Mouse (Mus musculus) cerebellum, adult 2 months (tissue): ENCODE data around the gene Hoxc10. TPM values are rescaled to one million over a fixed set of nuclear protein-coding genes. Genes with fewer than 3 reads are reported as not detected.

Experiments used
- DNase-seq, 2 experiments: peaks; one replicate each; pipeline ENCODE4 v3.0.0; 2021
- H3K27ac ChIP-seq: fragments of 200-500 bp; 2 replicates; pipeline ENCODE4 v1.5.1; 2012; ENCODE audit warnings: low read length, control low read depth, inconsistent platforms; ENCODE audit not compliant: insufficient read depth
- H3K27me3 ChIP-seq: fragments of 200-500 bp; 2 replicates; pipeline ENCODE4 v1.6.1; 2012; ENCODE audit warnings: inconsistent platforms, mild to moderate bottlenecking, low read length, moderate library complexity; ENCODE audit not compliant: control insufficient read depth, insufficient read depth
- H3K4me1 ChIP-seq: fragments of 200-500 bp; 2 replicates; pipeline ENCODE4 v1.6.1; 2011; ENCODE audit warnings: low read length; ENCODE audit not compliant: control insufficient read depth, insufficient read depth
- H3K4me3 ChIP-seq: fragments of 200-500 bp; replicated peaks from 2 replicates; pipeline ENCODE3; 2011; ENCODE audit warnings: mild to moderate bottlenecking, low read depth, low read length, control low read depth; ENCODE audit not compliant: insufficient read depth
- CTCF ChIP-seq: fragments of 200-500 bp; IDR thresholded peaks from 2 replicates; pipeline ENCODE4 v1.5.1; 2011; ENCODE audit warnings: low read depth, mild to moderate bottlenecking, control low read depth, low read length, moderate library complexity, borderline replicate concordance; ENCODE audit not compliant: insufficient read depth
- POLR2A ChIP-seq: fragments of 200-500 bp; IDR thresholded peaks from 2 replicates; pipeline ENCODE4 v1.6.1; 2011; ENCODE audit warnings: low read length, control low read depth, borderline replicate concordance; ENCODE audit not compliant: insufficient read depth
- WGBS: fragments of 180-500 bp; shearing (Covaris S2); methylation state at CpG from one replicate; pipeline ENCODE4 v1.1.7; 2018; 5-methylcytosine and 5-hydroxymethylcytosine counted together
- polyA plus RNA-seq: library from polyadenylated mRNA; depleted of rRNA; stranded (reverse); fragments of >200 nt; gene quantifications from 2 replicates; pipeline ENCODE4 v1.2.3, GENCODE M21; 2012

The Hoxc10 gene
- polyA plus RNA-seq, 1 experiment: not detected

DNA sequence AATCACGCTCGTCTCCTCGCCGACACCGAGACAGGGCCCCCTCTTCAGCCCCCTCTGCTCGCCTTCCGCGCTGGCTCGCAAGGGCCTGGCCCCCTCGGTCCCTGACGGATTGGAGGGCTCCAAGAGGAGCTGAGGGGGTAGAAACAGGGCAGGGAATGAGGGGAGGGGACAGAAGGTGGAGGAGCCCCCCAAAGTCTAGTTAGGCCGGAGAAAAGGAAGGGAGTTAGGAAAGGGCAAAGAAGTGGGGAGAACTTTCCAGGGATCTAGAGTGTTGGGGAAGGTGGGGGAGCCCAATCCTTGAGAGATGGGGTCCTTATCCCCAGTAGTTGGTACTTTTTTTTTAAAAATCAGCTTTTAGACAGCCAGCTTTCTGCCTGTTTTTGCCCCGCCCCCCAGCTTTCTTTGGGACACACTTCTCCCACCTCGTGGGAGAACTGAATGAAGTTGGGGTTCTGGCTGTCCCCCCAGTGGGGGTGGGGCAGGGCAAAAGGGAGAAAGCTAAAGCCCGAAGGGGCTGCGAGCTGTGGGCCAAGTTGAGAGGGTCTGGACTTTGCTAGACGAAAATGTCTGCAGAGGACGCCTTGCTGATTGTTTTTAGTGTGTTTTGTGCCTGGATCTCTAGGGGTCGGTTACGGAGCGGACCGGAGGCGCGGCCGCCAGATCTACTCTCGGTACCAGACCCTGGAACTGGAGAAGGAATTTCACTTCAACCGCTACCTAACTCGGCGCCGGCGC is 43.7 kb downstream of the Hoxc10 start:
- Histone ChIP-seq H3K4me3 (no peak overlapping the region), H3K27me3 (peaks cover 19% of the 10 kb centered on the region; the same call in 1 of the 2 replicates), H3K4me1 (no peaks in the 10 kb centered on the region), H3K27ac (no peak overlapping the region)
- TF ChIP-seq POLR2A (no peak), CTCF (no peak)
- DNase-seq: no peak
- WGBS: 2% methylated on average over 31 of the region's 31 CpGs

GRCm38 (mm10) chr15:103010847-103011555 is 44.4 kb downstream of the Hoxc10 start:
- Histone ChIP-seq H3K27me3 (peaks cover 17% of the 10 kb centered on the region; the same call in 1 of the 2 replicates), H3K4me1 (no peaks in the 10 kb centered on the region), H3K27ac (no peak overlapping the region), H3K4me3 (no peak overlapping the region)
- TF ChIP-seq CTCF (no peak), POLR2A (no peak)
- DNase-seq: no peak
- WGBS: 3% methylated on average over 28 of the region's 28 CpGs

GRCm38 (mm10) chr15:103011928-103012486 is 45.4 kb downstream of the Hoxc10 start:
- no peaks in the 10 kb centered on the region for H3K4me1 ChIP-seq

DNA sequence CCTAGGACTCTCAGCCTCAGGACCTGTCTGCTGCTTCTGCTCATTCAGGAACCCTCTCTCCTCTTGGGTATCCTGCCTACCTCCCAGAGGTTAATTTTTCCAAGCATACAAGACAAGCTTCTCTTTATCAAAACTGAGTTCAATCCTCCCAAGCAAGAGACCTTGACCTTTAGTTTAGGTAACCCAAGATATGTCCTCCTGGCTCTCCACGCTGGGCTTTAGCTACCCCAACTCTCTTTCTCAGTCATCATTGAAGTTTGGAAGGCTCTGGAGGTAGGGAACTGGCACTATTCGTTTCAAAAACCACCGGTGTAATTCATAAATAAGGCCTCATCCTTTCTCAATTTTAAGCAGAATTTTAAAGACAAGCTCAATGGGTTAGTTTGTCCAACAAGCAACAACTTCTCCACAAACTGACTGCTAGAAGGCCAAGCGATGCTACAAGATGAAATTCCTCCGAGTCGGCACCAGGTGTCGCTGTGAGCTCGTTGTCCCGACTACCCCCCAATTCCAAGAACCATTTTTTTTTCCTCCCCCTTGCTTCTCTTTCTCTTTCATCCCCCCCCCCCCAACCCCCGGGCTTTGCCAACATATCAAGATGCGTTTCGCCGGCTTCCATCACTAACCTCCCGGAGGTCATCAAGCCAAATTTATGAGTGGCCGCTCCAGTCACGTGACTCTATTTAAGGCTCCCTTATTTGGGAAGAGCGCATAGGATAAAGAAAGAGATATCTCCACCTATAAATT is 46.8 kb downstream of the Hoxc10 start:
- no peaks in the 10 kb centered on the region for H3K4me1 ChIP-seq
- DNase-seq: no peak
- H3K4me3 ChIP-seq: no peak overlapping the region
- H3K27me3 ChIP-seq: peaks cover 17% of the 10 kb centered on the region; the same call in 1 of the 2 replicates
- 4% methylated on average over 17 of the region's 17 CpGs for WGBS
- TF ChIP-seq POLR2A (no peak), CTCF (peak; percentile 74)
- H3K27ac ChIP-seq: no peak overlapping the region

More at GRCm38 (mm10) chr15:103011928-103012486, 45.4 kb downstream of the Hoxc10 start:
- DNase-seq: no peak
- Histone ChIP-seq H3K27me3 (peaks cover 17% of the 10 kb centered on the region; the same call in 1 of the 2 replicates), H3K4me3 (no peak overlapping the region), H3K27ac (no peak overlapping the region)
- 6% methylated on average over 26 of the region's 26 CpGs for WGBS
- TF ChIP-seq POLR2A (no peak), CTCF (no peak)

GRCm38 (mm10) chr15:103014166-103015008 is 47.8 kb downstream of the Hoxc10 start:
- Histone ChIP-seq H3K4me1 (no peaks in the 10 kb centered on the region), H3K27me3 (peaks cover 17% of the 10 kb centered on the region; the same call in 1 of the 2 replicates), H3K27ac (no peak overlapping the region), H3K4me3 (no peak overlapping the region)
- 1% methylated on average over 57 of the region's 57 CpGs for WGBS
- TF ChIP-seq POLR2A (no peak), CTCF (no peak)
- no peak for DNase-seq

- no peak for DNase-seq
- no peak overlapping the region for H3K4me3 ChIP-seq
- H3K27me3 ChIP-seq: peaks cover 16% of the 10 kb centered on the region; the same call in 1 of the 2 replicates
- TF ChIP-seq CTCF: no peak
- no peak for TF ChIP-seq POLR2A
- 3% methylated on average over 28 of the region's 28 CpGs for WGBS
- H3K4me1 ChIP-seq: no peaks in the 10 kb centered on the region
- no peak overlapping the region for H3K27ac ChIP-seq
Observed at GRCm38 (mm10) chr15:103015009-103015399, 48.4 kb downstream of the Hoxc10 start.
